Mouse (Mus musculus) brain, adult 10 weeks (tissue): Measurements from ENCODE around the gene Efnb3. TPM values are rescaled to one million over a fixed set of nuclear protein-coding genes. Genes with fewer than 3 reads are reported as not detected.

ENCODE experiments used
- polyA plus RNA-seq: library from polyadenylated mRNA; stranded (reverse); fragments of 350-450 nt; fragmentation: Illumina TruSeq; extraction: RNeasy Lipid Tissue Mini Kit (QIAGEN cat#74804); gene quantifications from one replicate; pipeline ENCODE4 v1.2.3, GENCODE M21; 2015; ENCODE audit warnings: low read depth, low replicate concordance

The Efnb3 gene
- 78.5 TPM for polyA plus RNA-seq

GRCm38 (mm10) chr11:69559851-69560765 lies at the start of gene Efnb3:
TSS of gene Efnb3 (minus strand) at chr11:69560205.

DNA sequence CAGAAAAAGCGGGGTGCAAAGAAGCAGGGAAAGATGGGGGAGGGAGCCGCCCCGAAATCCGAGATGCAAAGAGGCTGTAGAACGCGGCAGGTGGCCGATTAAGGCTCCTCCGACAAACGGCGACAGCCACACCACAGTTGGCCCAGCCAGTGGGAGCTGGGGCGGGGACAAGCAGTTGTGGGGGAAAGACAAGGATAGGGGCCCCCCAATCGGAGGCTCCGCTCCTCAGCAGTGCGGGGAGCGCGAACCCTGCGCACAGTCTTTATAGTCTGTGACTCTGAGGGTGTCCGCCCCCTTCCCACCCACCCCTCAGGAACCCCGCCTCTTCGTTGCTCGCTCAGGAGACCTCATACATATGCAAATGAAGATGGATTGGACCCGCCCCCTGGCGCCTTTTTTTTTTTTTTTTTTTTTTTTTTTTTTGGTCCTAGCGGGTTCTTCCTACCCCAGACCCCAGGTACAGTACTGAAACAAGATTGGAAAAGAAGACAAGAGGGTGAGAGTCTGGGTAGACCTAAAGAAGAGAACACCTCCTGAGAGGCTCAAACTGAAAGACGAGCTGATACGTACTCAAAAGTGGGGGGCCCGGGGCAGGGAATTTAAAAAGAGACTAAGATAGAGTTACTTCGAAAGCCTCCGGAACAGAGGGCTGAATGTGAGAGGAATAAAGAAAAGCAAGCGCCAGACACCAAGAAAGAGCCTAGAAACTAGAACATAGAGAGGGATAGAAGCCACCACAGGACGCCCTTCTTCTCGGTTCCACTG lies 45.9 kb upstream of the Efnb3 start, which contains the start of gene Atp1b2:
TSS of gene Atp1b2 (minus strand) at position 217 of the 765 bp plus-strand sequence.

GRCm38 (mm10) chr11:69580091-69580514 lies 20.1 kb upstream of the Efnb3 start, which contains the start of the genes Wrap53 and Trp53:
TSS of gene Wrap53 (minus strand) at chr11:69580255.
TSS of gene Trp53 (plus strand) at chr11:69580359.

DNA sequence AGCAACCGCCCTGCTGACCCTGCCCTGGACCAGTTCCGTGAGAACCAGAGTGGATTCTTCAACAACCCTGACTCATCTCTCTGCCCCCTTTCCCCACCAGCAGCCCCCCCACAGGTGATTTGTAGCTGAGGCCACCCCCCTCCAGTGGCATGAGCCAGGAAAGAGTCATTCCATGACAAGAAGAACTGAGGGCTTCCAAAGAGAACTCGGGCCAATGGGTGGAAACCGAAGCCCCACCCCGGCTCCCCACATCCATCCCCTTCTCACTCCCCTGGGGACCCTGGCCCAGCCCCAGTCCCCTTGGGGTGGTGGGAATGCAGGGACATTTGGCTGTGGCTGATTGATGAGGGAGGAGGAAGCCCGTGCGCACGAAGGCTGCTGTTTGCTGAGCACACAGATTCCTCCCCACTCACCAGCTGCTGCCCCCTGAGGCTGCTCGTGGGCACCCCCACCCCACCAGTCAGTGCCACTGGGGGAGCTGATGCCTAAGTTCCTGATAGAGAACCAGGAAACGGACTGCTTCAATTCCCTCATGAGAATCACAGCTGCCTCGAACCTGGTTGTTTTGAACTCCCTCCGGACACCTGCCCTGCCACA lies 10.8 kb downstream of the Efnb3 start, which contains the start of gene Dnah2:
TSS of gene Dnah2 (minus strand) at position 51 of the 597 bp plus-strand sequence.

Other genes starting within 250 kb of the Efnb3 start
- 16.5 TPM for gene Cntrob, start 236.4 kb downstream of the Efnb3 start, polyA plus RNA-seq
- 92.5 TPM for gene Trappc1, start 236.2 kb downstream of the Efnb3 start, polyA plus RNA-seq
- gene Kcnab3, start 233.9 kb downstream of the Efnb3 start, polyA plus RNA-seq = 83.2 TPM
- gene Rnf227, start 219.7 kb downstream of the Efnb3 start, polyA plus RNA-seq = 217 TPM
- 218 TPM for gene Chd3, start 190.8 kb downstream of the Efnb3 start, polyA plus RNA-seq
- 175 TPM for gene Naa38, start 164.7 kb downstream of the Efnb3 start, polyA plus RNA-seq
- 37.8 TPM for gene Cyb5d1, start 164.6 kb downstream of the Efnb3 start, polyA plus RNA-seq
- gene Tmem88, start 162.0 kb downstream of the Efnb3 start, polyA plus RNA-seq = 2.1 TPM
- 8.6 TPM for gene Kdm6b, start 146.5 kb downstream of the Efnb3 start, polyA plus RNA-seq
- 1.4 TPM for gene Dnah2, start 11.1 kb downstream of the Efnb3 start, polyA plus RNA-seq
- gene Wrap53, start 20.1 kb upstream of the Efnb3 start, polyA plus RNA-seq = 12.1 TPM
- 21.0 TPM for gene Trp53, start 20.2 kb upstream of the Efnb3 start, polyA plus RNA-seq
- 372 TPM for gene Atp1b2, start 45.7 kb upstream of the Efnb3 start, polyA plus RNA-seq
- gene Shbg, start 57.7 kb upstream of the Efnb3 start, polyA plus RNA-seq = not detected
- 20.6 TPM for gene Sat2, start 61.8 kb upstream of the Efnb3 start, polyA plus RNA-seq
- 92.2 TPM for gene Fxr2, start 72.8 kb upstream of the Efnb3 start, polyA plus RNA-seq
- gene Sox15, start 95.1 kb upstream of the Efnb3 start, polyA plus RNA-seq = not detected
- gene Mpdu1, start 102.4 kb upstream of the Efnb3 start, polyA plus RNA-seq = 97.8 TPM
- 18.2 TPM for gene Cd68, start 105.9 kb upstream of the Efnb3 start, polyA plus RNA-seq
- 435 TPM for gene Eif4a1, start 112.2 kb upstream of the Efnb3 start, polyA plus RNA-seq
- 110 TPM for gene Senp3, start 121.9 kb upstream of the Efnb3 start, polyA plus RNA-seq
- 4.0 TPM for gene Tnfsf13, start 125.6 kb upstream of the Efnb3 start, polyA plus RNA-seq
- 14.5 TPM for gene Tnfsf12, start 135.6 kb upstream of the Efnb3 start, polyA plus RNA-seq
- gene Tnfsfm13, start 135.9 kb upstream of the Efnb3 start, polyA plus RNA-seq = 2.1 TPM
- 26.2 TPM for gene Polr2a, start 198.4 kb upstream of the Efnb3 start, polyA plus RNA-seq
- gene Slc35g3, start 201.8 kb upstream of the Efnb3 start, polyA plus RNA-seq = not detected
- 61.8 TPM for gene Zbtb4, start 205.7 kb upstream of the Efnb3 start, polyA plus RNA-seq
- 0.61 TPM for gene Chrnb1, start 235.7 kb upstream of the Efnb3 start, polyA plus RNA-seq
- 16.9 TPM for gene Fgf11, start 241.7 kb upstream of the Efnb3 start, polyA plus RNA-seq
- gene Tmem102, start 245.4 kb upstream of the Efnb3 start, polyA plus RNA-seq = not detected